18 mouse cellular contexts compared by ENCODE assay signal in the genomic region with DNA sequence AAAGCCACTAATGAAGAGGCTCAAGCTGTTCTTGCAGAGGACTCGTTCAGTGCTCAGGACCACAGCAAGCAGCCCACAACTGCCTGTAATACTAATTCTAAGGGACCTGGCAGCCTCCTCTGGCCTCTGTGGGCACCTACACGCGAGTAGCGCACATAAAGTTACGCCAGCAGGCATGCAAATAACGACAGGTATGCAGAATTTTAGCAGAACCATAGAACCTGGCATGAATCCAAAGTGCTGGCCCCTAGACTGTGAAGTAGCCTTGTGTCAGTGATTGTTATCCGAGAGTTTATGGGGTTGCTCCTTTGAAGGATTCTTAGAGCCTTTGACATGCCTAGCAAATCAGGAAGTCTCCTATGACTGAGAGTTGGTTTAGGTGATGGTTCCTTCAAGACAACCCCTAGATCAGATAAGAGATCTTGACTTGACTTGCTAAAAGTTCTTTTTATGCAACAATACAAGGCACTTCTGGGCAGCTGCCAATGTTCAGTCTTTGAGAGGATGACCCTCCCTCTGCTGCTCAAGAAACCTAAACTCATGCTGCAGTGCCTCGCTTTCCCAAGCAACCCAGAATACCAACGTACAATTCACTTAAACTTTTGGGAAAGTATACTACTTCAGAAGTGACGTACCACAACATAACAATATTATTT.
"Had no signal": no experiment of that assay in that cellular context is flagged by ENCODE, and none has a peak within 500 bp of the region (broad histone marks: within the 10 kb centered on the region; RNA-seq: fewer than 3 reads in every experiment).

No protein-coding gene starts in this region.

- H3K27me3 ChIP-seq: limb, embryonic 12.5 days; lung, embryonic 15.5 days; megakaryocyte, embryonic 14.5 days; midbrain, embryonic 12.5 days; neural tube, embryonic 13.5 days; stomach, embryonic 15.5 days had no signal

- H3K27ac ChIP-seq: kidney, postnatal 0 days; limb, embryonic 12.5 days; liver, embryonic 14.5 days; lung, embryonic 15.5 days; midbrain, embryonic 12.5 days; neural tube, embryonic 13.5 days; stomach, embryonic 15.5 days had no signal

- H3K9ac ChIP-seq: limb, embryonic 12.5 days; liver, embryonic 14.5 days; lung, embryonic 15.5 days; midbrain, embryonic 12.5 days; neural tube, embryonic 13.5 days; stomach, embryonic 15.5 days had no signal

- ATAC-seq: midbrain, embryonic 16.5 days had no signal

- H3K9me3 ChIP-seq: limb, embryonic 12.5 days; lung, embryonic 15.5 days; megakaryocyte, embryonic 14.5 days; midbrain, embryonic 12.5 days; neural tube, embryonic 13.5 days; stomach, embryonic 15.5 days had no signal

- H3K4me1 ChIP-seq: midbrain, embryonic 12.5 days; stomach, embryonic 15.5 days had no signal

- H3K4me3 ChIP-seq: limb, embryonic 12.5 days; lung, embryonic 15.5 days; megakaryocyte, embryonic 14.5 days; midbrain, embryonic 12.5 days; neural tube, embryonic 13.5 days; stomach, embryonic 15.5 days had no signal

- DNase-seq: kidney, adult 11 months; kidney, adult 9 months; kidney, postnatal 36 days; layer of hippocampus, adult 9-11 months; layer of hippocampus, postnatal 36 days; liver; right cerebral cortex, postnatal 14 days; thymus, adult 2 months; thymus, postnatal 25 days had no signal

- H3K4me2 ChIP-seq: limb, embryonic 12.5 days; lung, embryonic 15.5 days; midbrain, embryonic 12.5 days; neural tube, embryonic 13.5 days; stomach, embryonic 15.5 days had no signal
